Mouse (Mus musculus) spleen, adult 2 months (tissue): Measurements from ENCODE around the gene Fbxo8. TPM values are rescaled to one million over a fixed set of nuclear protein-coding genes. Genes with fewer than 3 reads are reported as not detected.
A peak's percentile ranks its signal among the peaks of the same experiment; 100 is the strongest.

Source experiments
- DNase-seq, 2 experiments: peaks; one replicate each; pipeline versions ENCODE4 v3.0.0 to v3.0.0-alpha.2; 2012 to 2021; ENCODE audit warnings: low spot score in 2 of 2, low read depth in 1 of 2
- H3K27ac ChIP-seq: fragments of 200-500 bp; 2 replicates; pipeline ENCODE4 v1.5.1; 2012; ENCODE audit warnings: low read length, inconsistent platforms; ENCODE audit not compliant: insufficient read depth
- H3K27me3 ChIP-seq: fragments of 200-500 bp; 2 replicates; pipeline ENCODE4 v1.6.1; 2012; ENCODE audit warnings: mild to moderate bottlenecking, moderate library complexity, low read length, inconsistent platforms; ENCODE audit not compliant: control insufficient read depth, insufficient read depth
- H3K36me3 ChIP-seq: fragments of 200-500 bp; 2 replicates; pipeline ENCODE4 v1.6.1; 2012; ENCODE audit warnings: mild to moderate bottlenecking, low read length, inconsistent platforms; ENCODE audit not compliant: control insufficient read depth, insufficient read depth
- H3K4me1 ChIP-seq: fragments of 200-500 bp; 2 replicates; pipeline ENCODE4 v1.6.1; 2011; ENCODE audit warnings: inconsistent platforms; ENCODE audit not compliant: control insufficient read depth, insufficient read depth, insufficient read length
- H3K4me3 ChIP-seq: fragments of 200-500 bp; 2 replicates; pipeline ENCODE4 v1.5.1; 2011; ENCODE audit warnings: mild to moderate bottlenecking, inconsistent platforms; ENCODE audit not compliant: insufficient read depth, insufficient read length; ENCODE audit errors: extremely low read depth
- CTCF ChIP-seq: fragments of 200-500 bp; IDR thresholded peaks from 2 replicates; pipeline ENCODE4 v1.5.1; 2011; ENCODE audit warnings: mild to moderate bottlenecking, inconsistent platforms; ENCODE audit not compliant: insufficient read depth, insufficient read length, insufficient replicate concordance; ENCODE audit errors: extremely low read depth
- POLR2A ChIP-seq: fragments of 200-500 bp; IDR thresholded peaks from 2 replicates; pipeline ENCODE4 v1.6.1; 2011; ENCODE audit warnings: low read depth, low read length, inconsistent platforms
- WGBS: fragments of 180-500 bp; shearing (Covaris S2); methylation state at CpG from one replicate; pipeline ENCODE4 v1.1.7; 2018; 5-methylcytosine and 5-hydroxymethylcytosine counted together
- polyA plus RNA-seq: library from polyadenylated mRNA; depleted of rRNA; stranded (reverse); fragments of >200 nt; gene quantifications from 2 replicates; pipeline ENCODE4 v1.2.3, GENCODE M21; 2012

The Fbxo8 gene
- polyA plus RNA-seq, 1 experiment = 12.5 TPM

DNA sequence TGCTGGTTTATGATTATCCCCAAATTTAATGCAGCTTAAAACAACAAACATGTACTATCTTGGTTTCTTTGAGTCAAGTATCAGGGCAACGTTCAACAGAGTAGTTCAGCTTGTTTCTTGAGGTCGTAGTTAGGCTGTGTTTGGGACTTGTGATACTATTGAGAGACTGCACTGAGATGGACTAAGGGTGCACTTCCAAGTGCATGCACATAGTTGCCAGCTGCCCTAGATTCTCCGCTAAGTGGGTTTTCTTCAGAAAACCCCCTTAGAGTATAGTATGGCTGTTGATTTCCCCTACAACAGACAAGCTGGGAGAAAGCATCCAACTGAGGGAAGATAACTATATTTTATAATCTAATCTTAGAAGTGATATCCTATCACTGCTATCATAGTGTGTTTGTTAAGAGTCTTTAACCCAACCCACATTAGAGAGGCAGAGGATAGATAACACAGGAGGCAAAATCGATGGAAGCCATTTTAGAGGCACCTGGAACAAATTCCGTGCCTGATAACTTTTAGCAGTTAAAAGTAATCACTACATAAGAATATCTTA lies 1.7 kb downstream of the Fbxo8 start:
- 83% methylated on average over 5 of the region's 5 CpGs for WGBS
- Histone ChIP-seq H3K36me3 (no peaks in the 10 kb centered on the region), H3K27ac (no peak overlapping the region), H3K27me3 (no peaks in the 10 kb centered on the region), H3K4me1 (peaks cover 4% of the 10 kb centered on the region), H3K4me3 (peak overlapping the region; percentile 4; the same call in 1 of the 2 replicates)
- DNase-seq = no peak
- TF ChIP-seq CTCF (no peak), POLR2A (no peak)

DNA sequence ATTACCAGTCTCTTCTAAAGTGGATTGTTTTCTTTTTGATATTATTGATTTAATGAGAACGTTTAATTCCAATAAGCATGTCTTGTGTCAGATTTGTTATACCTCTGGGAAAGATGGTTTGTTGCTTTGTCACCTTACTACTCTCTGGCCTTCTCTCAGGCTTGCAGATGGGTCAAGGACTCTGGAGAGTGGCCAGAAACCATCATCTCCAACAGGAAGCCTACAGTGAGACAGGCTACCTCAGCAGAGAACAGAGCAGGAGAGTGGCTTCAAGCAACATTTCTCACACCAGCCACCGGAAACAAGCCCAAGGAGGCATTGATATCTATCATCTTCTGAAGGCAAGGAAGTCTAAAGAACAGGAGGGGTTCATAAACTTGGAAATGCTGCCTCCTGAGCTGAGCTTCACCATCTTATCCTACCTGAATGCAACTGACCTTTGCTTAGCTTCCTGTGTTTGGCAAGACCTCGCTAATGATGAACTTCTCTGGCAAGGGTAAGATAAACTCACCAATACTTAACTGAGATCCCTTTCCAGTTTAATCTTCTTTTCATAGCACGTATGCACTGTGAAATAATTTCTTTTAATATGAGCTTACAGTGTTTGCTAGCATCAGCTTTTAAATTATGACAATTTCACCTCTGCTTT lies 13.6 kb downstream of the Fbxo8 start:
- Histone ChIP-seq H3K36me3 (peaks cover 5% of the 10 kb centered on the region), H3K4me3 (no peak overlapping the region), H3K27me3 (no peaks in the 10 kb centered on the region), H3K27ac (no peak overlapping the region), H3K4me1 (no peaks in the 10 kb centered on the region)
- DNase-seq = no peak
- TF ChIP-seq CTCF (no peak), POLR2A (no peak)
- WGBS = 81% methylated on average over 4 of the region's 4 CpGs

DNA sequence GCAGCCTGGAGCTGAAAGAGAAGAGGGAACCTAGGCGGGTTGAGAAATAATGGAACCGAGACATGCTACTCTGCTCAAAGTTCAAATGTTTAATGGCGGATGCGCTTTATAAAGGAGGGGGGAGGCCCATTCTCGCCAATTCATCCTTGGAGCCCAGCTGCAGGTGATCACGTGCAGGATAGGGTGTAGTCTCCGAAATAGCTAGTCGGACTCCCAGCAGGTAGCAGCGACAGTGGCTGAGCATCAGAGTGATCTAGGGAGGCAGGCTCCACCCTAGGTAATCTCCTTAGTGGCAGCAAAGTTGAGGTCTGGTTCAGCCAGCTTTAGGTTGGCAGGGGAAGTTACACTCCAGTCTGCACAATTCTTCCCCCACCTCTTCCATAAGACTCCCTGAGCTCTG lies 16.0 kb downstream of the Fbxo8 start:
- TF ChIP-seq CTCF (no peak), POLR2A (no peak)
- no peaks in the 10 kb centered on the region for H3K4me1 ChIP-seq
- WGBS = 94% methylated on average over 9 of the region's 9 CpGs

DNA sequence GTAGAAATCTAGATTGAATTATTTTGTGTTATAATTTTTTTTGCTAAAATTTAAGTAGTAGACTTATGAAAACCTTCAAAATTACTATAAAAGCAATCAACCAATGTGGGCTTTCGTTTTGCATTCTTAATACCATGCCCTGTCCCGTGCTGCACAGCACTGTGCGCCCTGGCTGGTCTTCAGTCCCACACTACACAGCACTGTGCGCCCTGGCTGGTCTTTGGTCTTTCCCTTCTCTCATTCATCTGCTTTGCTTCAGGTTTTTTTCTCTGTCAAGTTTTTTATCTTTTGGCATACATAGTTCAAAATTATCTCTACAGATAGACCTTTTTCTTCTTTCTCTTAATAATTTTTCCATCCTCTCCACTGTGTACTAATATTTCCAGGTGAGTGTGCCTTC lies 30.0 kb downstream of the Fbxo8 start:
- H3K27ac ChIP-seq = no peak overlapping the region
- peak in 1 of 2 experiments; percentile 18 for DNase-seq
- H3K36me3 ChIP-seq = peaks cover 1% of the 10 kb centered on the region; the same call in 1 of the 2 replicates
- 94% methylated on average over 4 of the region's 4 CpGs for WGBS
- no peaks in the 10 kb centered on the region for H3K27me3 ChIP-seq
- H3K4me1 ChIP-seq = no peaks in the 10 kb centered on the region
- no peak overlapping the region for H3K4me3 ChIP-seq
- TF ChIP-seq POLR2A (no peak), CTCF (no peak)

More for the DNA sequence above, 16.0 kb downstream of the Fbxo8 start:
- H3K27ac ChIP-seq = no peak overlapping the region
- H3K27me3 ChIP-seq = no peaks in the 10 kb centered on the region
- H3K36me3 ChIP-seq = peaks cover 5% of the 10 kb centered on the region
- H3K4me3 ChIP-seq = no peak overlapping the region
- DNase-seq = no peak

DNA sequence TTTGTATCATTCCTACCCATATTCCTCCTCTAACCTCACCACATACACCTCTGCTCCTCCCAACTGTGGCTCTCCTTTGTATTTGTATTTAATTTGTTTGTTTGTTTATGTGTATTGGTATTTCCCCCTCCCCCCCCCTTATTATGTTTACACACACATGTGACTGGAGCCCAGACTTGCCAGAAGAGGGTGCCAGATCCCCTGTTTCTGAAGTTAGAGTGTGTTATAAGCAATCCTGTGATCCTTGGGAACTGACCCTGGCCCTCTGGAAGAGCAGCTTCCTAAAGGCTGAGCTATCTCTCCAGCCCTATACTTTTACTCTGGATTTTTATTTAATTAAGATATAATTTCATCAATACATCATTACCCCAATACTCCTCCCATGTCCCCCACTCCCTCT lies 32.0 kb downstream of the Fbxo8 start:
- Histone ChIP-seq H3K27ac (no peak overlapping the region), H3K36me3 (peaks cover 1% of the 10 kb centered on the region; the same call in 1 of the 2 replicates), H3K4me3 (no peak overlapping the region), H3K4me1 (no peaks in the 10 kb centered on the region), H3K27me3 (no peaks in the 10 kb centered on the region)
- TF ChIP-seq POLR2A = no peak
- TF ChIP-seq CTCF = no peak
- DNase-seq = no peak

DNA sequence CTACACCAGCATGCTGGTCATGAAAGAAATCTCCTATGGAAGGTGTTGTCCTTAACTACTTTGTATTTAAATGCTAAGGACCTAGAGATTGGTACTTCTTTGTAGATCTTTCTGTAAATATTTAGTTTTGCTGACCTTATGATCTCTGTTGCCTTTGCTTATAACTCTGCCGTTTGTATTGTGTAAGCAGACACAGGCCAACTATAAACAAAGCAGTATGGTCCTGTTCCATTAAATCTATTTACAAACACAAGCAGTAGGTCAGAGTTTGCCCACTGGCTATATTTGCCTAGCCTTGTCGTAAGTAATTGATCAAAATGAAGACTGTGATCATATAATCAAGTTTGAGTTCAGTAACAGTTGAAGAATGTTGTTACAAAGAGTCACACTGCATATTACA lies 38.1 kb downstream of the Fbxo8 start:
- WGBS = 85% methylated on average over 2 of the region's 2 CpGs

DNA sequence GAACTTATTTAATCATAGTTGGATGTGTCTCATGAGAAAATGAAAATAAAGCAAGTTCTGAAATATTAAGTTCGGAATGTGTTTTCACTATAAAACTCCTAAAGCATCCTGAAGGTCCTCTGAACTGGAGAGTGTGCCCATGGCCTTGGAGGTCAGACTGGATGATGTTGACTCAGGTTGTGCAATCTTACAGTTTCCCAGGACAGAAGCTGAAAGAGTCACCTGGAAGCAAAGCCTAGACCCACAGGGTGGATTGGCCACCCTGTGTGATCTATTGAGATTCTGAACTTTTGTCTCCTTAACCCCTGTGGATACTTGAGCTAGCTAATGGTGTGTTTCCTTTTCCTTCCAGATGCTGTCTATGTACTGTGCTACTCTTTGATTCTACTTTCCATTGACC lies 40.2 kb downstream of the Fbxo8 start:
- Histone ChIP-seq H3K4me1 (no peaks in the 10 kb centered on the region), H3K4me3 (no peak overlapping the region), H3K36me3 (peaks cover 6% of the 10 kb centered on the region; the same call in 1 of the 2 replicates), H3K27me3 (no peaks in the 10 kb centered on the region), H3K27ac (no peak overlapping the region)
- DNase-seq = no peak
- no peak for TF ChIP-seq POLR2A
- no peak for TF ChIP-seq CTCF
- 98% methylated on average over 1 of the region's 1 CpGs for WGBS

More for the DNA sequence above, 38.1 kb downstream of the Fbxo8 start:
- no peaks in the 10 kb centered on the region for H3K27me3 ChIP-seq
- DNase-seq = no peak
- H3K4me3 ChIP-seq = no peak overlapping the region
- H3K27ac ChIP-seq = no peak overlapping the region
- no peaks in the 10 kb centered on the region for H3K4me1 ChIP-seq
- peaks cover 6% of the 10 kb centered on the region; the same call in 1 of the 2 replicates for H3K36me3 ChIP-seq
- no peak for TF ChIP-seq CTCF
- TF ChIP-seq POLR2A = no peak
